Mouse (Mus musculus) left cerebral cortex, postnatal 4 days (tissue): ENCODE data around the gene Slc3a1. TPM values are rescaled to one million over a fixed set of nuclear protein-coding genes. Genes with fewer than 3 reads are reported as not detected.

Experiments used
- DNase-seq: peaks from one replicate; pipeline ENCODE4 v3.0.0-alpha.2; 2022
- intact Hi-C: fragments of 180-260 bp; cut with DNase I; formaldehyde crosslinking; loops from one replicate; pipeline ENCODE4 v1.15.1; 2025
- total RNA-seq, 2 experiments: library from RNA; stranded (reverse); gene quantifications; 2 replicates each; pipeline ENCODE4 v1.2.3; 2021

The Slc3a1 gene
- total RNA-seq, 2 experiments from 2014 or later: 0.32 TPM; not detected in 1

DNA sequence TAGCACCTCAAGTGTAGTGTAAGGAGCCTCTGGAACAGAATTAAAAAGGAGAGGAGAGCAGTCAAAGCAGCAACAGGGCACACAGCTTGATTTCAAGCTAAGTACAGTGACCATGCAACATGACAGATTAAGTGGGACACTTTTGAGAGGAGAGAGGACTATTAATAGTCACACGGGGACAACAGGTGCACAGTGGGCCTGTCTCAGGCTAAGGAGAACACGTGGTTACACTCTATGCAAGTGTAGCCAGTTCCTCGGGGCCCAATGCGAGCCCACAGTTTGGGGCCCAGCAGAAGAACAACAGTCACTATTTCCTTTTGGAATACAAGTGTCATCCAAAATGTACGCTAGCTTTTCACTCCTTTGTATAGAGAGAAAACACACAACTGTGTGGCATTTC is 59.4 kb downstream of the Slc3a1 start:
- peak; percentile 26 for DNase-seq
- intact Hi-C loops: no loop called here

DNA sequence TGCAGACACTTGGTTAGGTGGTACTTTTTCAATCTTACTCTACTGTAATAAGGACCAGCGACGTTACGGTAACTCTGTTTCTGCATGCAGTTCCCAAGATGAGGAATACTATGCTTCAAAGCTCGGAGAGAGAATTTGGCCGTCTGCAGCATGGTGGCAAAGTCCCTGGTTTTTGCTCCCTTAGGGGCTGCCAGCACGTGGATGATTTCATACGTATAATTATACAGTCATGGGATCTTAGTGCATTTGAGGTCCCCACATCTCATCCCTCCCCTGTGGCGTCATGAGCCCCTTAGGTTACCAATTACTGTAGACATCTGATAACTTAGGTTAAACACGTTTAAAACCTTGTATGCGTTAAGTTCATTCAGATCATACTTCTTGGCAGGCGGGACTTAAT is 60.2 kb downstream of the Slc3a1 start:
- DNase-seq: no peak
- intact Hi-C loops: no loop called here

DNA sequence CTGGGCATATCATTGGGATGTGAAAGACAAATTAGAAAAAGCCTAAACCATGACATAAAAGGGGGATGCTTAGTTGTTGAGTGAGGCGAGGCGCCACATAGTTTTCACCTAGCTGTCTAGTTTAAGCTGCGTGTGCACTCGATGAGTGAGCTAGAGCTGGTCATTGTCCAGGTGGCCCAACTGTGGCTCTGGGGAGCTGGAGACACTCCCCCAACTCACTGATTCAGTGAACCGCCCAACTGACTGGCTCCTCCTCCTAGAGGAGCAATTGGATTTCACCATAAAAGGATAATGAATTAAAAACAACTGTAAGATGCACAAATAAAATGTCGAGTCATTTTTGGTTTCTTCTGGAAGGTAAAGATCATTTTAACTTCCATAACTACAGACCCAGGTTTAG is 60.8 kb downstream of the Slc3a1 start:
- DNase-seq: peak; percentile 13
- intact Hi-C loops: no loop called here

DNA sequence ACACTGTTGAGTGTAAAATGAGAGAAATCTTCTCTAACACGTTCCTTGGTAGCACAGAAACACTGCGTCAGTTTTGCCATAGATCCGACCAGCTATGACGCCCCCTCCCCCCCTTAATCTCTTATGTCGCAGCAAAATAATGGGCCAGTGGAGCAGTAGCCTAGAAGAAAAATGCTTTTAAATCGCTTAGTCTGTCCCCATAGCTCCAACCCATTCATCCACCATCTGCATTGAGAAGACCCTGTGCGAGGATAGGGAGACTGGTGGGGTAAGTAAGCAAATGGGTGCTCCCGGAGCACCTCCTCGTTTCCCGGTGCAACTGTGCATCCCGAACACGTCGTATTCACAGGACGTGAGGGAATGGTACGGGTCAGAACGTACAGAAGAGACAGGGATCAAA is 61.4 kb downstream of the Slc3a1 start:
- DNase-seq: no peak

DNA sequence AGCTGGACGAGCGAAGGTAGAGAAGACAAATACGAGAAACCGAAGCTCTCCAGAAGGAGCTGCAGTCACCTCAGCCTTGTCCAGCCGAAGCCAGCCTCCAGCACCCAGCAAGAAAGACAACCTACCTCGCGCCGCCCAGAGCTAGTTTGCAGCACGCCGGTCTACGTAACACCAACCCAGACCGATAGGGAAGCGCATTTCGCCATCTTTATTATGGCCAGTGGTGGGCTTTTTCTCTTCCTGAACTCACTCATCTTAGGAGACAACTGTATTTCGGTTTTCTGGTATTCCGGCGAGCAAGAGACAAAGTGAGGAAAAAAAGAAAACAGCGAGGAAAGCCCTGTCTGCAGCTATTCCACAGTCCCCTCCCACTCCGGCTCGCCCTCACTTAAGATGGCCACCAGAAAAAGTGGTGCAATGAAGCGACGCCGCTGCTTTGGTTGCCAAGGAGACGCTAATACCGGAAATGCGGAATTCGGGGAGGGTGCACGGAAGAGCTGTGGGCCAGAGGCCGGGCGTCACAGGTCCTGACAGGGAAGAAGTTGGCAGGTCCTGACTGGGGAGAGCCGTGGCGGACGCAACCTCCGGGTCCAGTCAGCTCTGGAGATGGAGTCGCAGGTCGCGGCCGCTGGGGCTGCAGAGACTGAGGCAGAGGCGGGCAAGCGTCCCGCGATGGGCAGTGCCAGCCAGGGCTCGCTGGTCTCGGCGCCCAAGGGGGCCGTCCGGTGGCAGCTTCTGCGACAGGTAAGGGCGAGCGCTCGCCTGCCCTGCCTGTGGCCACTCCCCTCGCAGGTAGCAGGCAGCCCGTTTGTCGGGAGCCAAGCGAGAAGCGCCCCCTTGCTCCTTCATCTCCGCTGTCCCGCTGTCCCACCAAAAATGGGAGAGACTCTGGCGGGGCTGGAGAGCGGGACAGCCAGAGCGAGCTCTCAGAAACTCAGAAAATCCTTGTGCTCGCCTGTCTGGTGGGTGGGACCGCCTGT is 62.2 kb downstream of the Slc3a1 start, which contains the start of the genes Prepl and Camkmt:
Gene Prepl (minus strand): TSS at position 122 of the 980 bp plus-strand sequence.
Gene Camkmt (plus strand): TSS at position 433 of the 980 bp plus-strand sequence.
- peak; percentile 96 for DNase-seq
- intact Hi-C loops: no loop called here

More for the DNA sequence above, 61.4 kb downstream of the Slc3a1 start:
- intact Hi-C loops: no loop called here

DNA sequence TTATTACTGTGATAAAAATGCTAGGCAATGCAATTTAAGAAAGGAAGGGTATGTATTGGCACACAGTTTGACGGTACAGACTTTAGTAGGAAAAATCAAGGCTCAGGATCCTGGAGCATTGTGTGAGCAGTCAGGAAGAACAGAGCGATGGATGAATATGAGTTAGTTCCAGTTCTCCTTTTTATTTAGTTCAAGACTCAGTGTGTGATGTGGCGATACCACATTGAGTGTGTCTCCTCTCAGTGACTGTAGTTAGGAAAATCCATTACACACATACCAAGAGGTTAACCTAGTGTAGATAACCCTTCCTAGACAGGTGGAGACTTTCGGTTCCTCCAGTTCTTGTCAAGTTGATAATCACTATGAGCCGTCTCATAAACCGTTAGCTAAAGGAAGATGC is 63.6 kb downstream of the Slc3a1 start:
- no peak for DNase-seq
- intact Hi-C loops: no loop called here

DNA sequence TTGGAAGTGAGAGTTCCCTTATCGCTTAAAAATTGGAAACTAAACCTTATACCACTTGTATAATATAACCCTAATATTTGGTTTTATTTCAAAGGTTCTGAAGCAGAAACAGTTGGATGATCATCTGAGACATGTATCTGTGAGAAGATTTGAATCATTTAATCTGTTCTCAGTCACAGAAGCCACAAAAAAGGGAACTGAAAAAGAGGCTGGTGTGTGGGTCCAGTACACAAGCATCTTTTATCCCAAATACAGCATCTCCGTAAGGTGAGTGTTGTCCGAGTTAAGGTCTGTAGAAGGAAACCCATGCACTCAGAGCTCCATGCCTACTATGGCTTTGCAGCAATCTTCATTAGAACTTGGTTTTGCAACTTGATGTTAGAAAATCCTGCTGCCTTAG is 68.2 kb downstream of the Slc3a1 start:
- DNase-seq: no peak
- intact Hi-C loops: no loop called here

DNA sequence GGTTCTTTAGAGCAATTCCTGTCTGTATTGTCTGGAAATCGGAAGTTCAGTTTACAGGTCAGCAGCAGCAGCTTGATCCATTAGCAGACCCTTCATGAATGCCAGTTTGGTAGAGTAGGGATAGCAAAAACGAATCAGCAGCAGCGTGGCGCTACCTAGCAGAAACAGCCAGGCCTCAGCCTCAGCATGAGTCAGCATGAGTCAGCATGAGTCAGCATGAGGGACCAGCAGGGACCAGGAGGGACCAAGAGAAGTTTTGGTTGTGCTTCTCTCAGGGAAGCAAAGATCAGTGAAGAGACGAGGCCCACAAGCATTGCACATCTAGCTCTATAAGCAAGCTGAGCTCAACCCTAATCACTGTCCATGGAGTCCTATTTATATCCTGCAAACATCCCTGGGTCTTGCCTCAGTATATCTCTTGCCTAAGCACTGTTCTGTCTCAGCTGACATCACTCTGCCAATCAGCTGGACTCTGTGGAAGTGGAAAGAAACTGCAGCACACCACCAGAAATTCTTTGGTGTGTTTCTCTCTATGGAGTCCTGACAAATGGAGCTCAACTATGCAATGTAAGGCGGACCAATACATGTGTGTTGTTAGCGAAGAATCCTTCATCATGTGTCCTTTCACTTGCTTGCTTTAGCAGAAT is 70.6 kb downstream of the Slc3a1 start:
- no peak for DNase-seq

DNA sequence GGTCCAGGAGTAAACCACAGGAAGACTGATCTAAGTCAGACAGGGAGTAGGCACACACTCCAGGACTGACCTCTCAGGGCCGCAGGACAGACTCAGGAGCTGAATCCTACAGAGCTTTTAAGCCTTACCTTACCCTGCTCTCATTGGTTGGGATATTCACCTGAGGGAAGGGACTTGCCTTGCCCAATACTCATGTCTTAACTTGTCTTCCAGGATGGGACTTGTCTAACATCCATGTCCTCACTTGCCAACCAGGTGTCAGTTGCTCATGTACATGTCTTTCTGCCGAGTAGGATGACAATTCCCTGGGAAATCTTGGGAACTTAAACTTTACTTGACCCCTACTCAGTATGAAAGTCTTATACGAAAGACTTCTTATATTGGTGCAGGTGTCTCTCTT is 72.1 kb downstream of the Slc3a1 start:
- intact Hi-C loops: no loop called here
- no peak for DNase-seq

More for the DNA sequence above, 70.6 kb downstream of the Slc3a1 start:
- intact Hi-C loops: no loop called here

DNA sequence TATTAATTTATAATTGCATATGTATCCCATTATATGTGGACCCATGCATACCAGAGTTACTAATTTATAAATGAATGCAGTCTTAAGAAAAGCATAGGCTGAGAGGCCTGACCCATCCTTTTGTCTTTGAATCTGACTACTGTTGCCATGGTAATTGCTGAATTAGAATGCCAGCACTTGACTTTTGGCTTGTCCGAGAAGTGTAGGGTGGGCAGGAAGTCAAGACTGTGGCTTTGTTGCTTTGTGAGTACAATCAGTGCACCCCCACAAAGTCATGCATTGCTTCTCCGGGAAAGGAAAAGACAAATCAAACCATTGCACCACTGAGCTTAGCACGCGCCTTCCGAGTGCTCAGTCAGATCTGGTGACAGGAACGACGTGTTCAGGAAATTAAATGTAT is 73.6 kb downstream of the Slc3a1 start:
- intact Hi-C loops: no loop called here
- DNase-seq: peak; percentile 17

DNA sequence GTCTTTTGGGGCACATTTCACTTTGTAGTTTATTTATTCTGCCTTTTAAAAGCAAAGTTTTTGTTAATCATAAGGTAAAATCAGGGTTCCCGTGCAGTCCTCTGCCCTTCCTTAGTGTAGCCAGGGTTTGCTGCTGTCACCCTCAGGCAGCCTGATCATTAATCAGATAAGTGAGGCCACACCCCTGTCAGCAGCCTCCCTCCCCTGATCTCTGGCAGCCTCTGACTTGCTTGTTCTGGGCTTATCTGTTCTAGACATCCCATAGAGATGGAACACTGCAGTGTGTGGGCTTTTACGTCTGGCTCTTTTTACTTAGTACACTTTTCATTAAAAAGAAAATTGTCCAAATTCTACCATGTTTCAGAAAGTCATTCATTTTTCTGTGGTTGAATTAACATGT is 75.1 kb downstream of the Slc3a1 start:
- no peak for DNase-seq

DNA sequence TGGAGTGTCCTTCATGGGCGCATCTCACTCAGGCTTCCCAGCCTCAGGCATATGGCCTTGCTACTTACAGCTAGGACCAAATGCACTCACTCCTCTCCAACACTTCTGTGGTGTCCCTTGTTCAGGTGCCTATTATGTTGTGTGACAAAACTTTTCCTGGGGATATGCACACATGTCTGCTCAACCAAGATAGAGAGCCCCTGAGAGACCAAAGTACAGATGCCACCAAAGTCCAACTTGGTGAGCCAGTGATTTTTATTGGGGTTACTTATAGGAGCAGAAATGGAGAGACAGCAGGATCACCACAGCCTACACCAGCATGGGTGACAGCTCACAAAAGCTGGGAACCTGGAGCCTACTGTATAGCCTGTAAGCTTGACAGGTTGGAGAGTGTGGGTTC is 82.5 kb downstream of the Slc3a1 start:
- no peak for DNase-seq
- intact Hi-C loops: no loop called here

More for the DNA sequence above, 75.1 kb downstream of the Slc3a1 start:
- intact Hi-C loops: no loop called here

DNA sequence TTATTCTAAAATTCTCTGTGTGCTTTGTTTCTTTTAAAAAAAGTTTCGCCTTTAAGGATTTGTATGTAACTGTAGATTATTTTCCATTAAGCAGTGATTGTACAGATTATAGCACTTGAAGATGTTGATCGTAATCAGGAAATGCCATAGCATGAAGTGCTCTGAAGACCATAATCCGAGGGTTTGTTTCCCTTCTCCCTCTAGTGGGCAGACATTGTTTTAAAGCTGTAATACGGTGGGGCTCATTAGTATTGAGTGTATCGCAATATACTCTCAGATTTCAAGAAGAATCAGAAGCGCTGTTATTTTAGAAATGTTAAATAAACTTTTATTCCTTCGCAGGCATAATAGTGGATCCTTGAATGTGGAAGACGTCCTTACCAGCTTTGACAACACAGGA is 85.3 kb downstream of the Slc3a1 start:
- intact Hi-C loops: no loop called here
- no peak for DNase-seq

Other genes with a start within 250 kb of the Slc3a1 start
- gene Lrpprc, start 237.6 kb upstream of the Slc3a1 start, total RNA-seq: 10 to 100 TPM; 64.8 to 67.7 TPM
- gene Ppm1b, start 71.6 kb upstream of the Slc3a1 start, total RNA-seq: 10 to 100 TPM; 84.4 to 86.4 TPM
- 100 to 1,000 TPM; 202 to 216 TPM for gene Prepl, start 61.9 kb downstream of the Slc3a1 start, total RNA-seq
- gene Camkmt, start 62.2 kb downstream of the Slc3a1 start, total RNA-seq: 10 to 100 TPM; 13.1 to 14.6 TPM